Mouse (Mus musculus) neural tube, embryonic 14.5 days (tissue): ENCODE measurements around the gene Hspe1. TPM values are rescaled to one million over a fixed set of nuclear protein-coding genes. Genes with fewer than 3 reads are reported as not detected.
"Not testable (repeated sequence)": the region's sequence is repeated elsewhere in the genome, so short reads cannot be mapped to it uniquely, and the experiment has no call there.

ENCODE experiments used
- ATAC-seq: fragments of 200-750 bp; cut with Nextera tagmentation; 2 replicates; pipeline ENCODE4 v1.8.0; 2017; ENCODE audit warnings: low read depth, mild to moderate bottlenecking, moderate TSS enrichment, moderate library complexity
- H3K27ac ChIP-seq: fragments of 300-500 bp; sonication (generic); 2 replicates; pipeline ENCODE4 v1.5.1; 2014; ENCODE audit warnings: low read depth, mild to moderate bottlenecking, control low read depth, low read length, moderate library complexity, mixed read lengths
- H3K27me3 ChIP-seq: fragments of 300-500 bp; sonication (generic); 2 replicates; pipeline ENCODE4 v1.6.1; 2014; ENCODE audit warnings: low read length; ENCODE audit not compliant: control insufficient read depth, insufficient read depth
- H3K36me3 ChIP-seq: fragments of 300-500 bp; sonication (generic); 2 replicates; pipeline ENCODE4 v1.6.1; 2014; ENCODE audit warnings: low read length, mixed read lengths; ENCODE audit not compliant: control insufficient read depth, insufficient read depth
- H3K4me1 ChIP-seq: fragments of 300-500 bp; sonication (generic); 2 replicates; pipeline ENCODE4 v1.6.1; 2014; ENCODE audit warnings: low read length; ENCODE audit not compliant: control insufficient read depth, insufficient read depth
- H3K4me2 ChIP-seq: fragments of 300-500 bp; sonication (generic); 2 replicates; pipeline ENCODE4 v1.6.1; 2014; ENCODE audit warnings: mild to moderate bottlenecking, low read depth, low read length, control low read depth
- H3K4me3 ChIP-seq: fragments of 300-500 bp; sonication (generic); 2 replicates; pipeline ENCODE4 v1.5.1; 2014; ENCODE audit warnings: low read depth, low read length, control low read depth, mixed read lengths
- H3K9ac ChIP-seq: fragments of 300-500 bp; sonication (generic); replicated peaks from 2 replicates; pipeline ENCODE4 v1.6.1; 2014; ENCODE audit warnings: low read depth, mild to moderate bottlenecking, control low read depth, low read length, mixed read lengths
- H3K9me3 ChIP-seq: fragments of 300-500 bp; sonication (generic); 2 replicates; pipeline ENCODE4 v1.6.1; 2016; ENCODE audit warnings: low read length; ENCODE audit not compliant: control insufficient read depth
- WGBS: fragments of 180-500 bp; shearing (Covaris S2); extraction: QIAGEN DNeasy Blood & Tissue Kit; methylation state at CpG from one replicate; pipeline ENCODE4 v1.1.7; 2014; 5-methylcytosine and 5-hydroxymethylcytosine counted together
- polyA plus RNA-seq: library from polyadenylated mRNA; unstranded; fragments of >200 nt; fragmentation: Nextera tagmentation; extraction: Ambion mirVana; gene quantifications from 2 replicates; pipeline ENCODE4 v1.2.1, GENCODE M21; 2014

Gene Hspe1
- polyA plus RNA-seq, 1 experiment from 2014 or later: 245 TPM

DNA sequence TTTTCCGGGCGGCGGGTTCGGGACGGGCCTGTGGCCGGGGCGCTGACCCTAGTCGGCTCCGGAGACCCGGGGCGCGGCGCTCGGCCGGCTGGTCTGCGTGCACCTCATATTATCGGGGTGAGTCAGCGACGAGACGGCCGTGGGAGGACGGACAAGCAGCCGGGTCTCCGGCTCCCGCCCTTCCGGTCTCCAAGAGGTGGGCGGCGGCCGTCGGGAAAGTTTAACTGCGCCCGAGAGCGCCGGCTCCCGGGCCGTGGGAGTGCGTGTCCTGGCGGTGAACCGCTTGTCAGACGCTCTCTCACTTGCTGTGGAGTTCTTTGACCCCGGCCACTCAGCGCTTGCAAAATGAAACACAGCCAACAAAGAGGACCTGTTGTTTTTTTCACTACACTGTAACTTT, 34.9 kb upstream of the Hspe1 start:
- Histone ChIP-seq H3K27ac (peak overlapping the region; percentile 82), H3K9me3 (no peaks in the 10 kb centered on the region), H3K9ac (peak overlapping the region; percentile 74), H3K36me3 (no peaks in the 10 kb centered on the region), H3K4me1 (peaks cover 9% of the 10 kb centered on the region), H3K4me3 (peak overlapping the region; percentile 75), H3K27me3 (no peaks in the 10 kb centered on the region), H3K4me2 (peak overlapping the region; percentile 70)
- WGBS: 1% methylated on average over 41 of the region's 42 CpGs
- ATAC-seq: peak; percentile 62

DNA sequence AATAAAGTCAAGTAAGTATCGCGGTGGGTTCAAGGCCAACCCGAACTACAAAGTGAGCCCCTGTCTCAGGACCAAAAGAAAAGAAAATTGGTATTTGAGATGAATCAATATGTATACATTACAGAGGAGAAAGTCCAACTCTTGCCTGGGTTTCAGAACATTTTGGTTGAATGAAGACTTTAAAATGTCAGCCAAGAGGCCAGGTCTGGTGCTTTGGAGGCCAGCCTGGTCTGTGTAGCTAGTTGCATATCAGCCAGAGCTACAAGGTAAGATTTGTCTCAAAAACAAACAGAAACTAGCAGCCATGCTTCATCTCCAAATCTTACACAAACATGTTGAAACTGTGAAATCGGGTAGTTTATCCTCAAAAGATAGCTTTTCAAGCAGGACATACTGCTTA, 34.3 kb upstream of the Hspe1 start:
- H3K4me1 ChIP-seq: peaks cover 9% of the 10 kb centered on the region
- no peaks in the 10 kb centered on the region for H3K9me3 ChIP-seq
- no peak overlapping the region for H3K9ac ChIP-seq
- peak overlapping the region; percentile 75 for H3K4me3 ChIP-seq
- no peak for ATAC-seq
- no peaks in the 10 kb centered on the region for H3K36me3 ChIP-seq
- WGBS: 79% methylated on average over 4 of the region's 4 CpGs
- no peak overlapping the region for H3K27ac ChIP-seq
- H3K27me3 ChIP-seq: no peaks in the 10 kb centered on the region
- peak overlapping the region; percentile 70 for H3K4me2 ChIP-seq

DNA sequence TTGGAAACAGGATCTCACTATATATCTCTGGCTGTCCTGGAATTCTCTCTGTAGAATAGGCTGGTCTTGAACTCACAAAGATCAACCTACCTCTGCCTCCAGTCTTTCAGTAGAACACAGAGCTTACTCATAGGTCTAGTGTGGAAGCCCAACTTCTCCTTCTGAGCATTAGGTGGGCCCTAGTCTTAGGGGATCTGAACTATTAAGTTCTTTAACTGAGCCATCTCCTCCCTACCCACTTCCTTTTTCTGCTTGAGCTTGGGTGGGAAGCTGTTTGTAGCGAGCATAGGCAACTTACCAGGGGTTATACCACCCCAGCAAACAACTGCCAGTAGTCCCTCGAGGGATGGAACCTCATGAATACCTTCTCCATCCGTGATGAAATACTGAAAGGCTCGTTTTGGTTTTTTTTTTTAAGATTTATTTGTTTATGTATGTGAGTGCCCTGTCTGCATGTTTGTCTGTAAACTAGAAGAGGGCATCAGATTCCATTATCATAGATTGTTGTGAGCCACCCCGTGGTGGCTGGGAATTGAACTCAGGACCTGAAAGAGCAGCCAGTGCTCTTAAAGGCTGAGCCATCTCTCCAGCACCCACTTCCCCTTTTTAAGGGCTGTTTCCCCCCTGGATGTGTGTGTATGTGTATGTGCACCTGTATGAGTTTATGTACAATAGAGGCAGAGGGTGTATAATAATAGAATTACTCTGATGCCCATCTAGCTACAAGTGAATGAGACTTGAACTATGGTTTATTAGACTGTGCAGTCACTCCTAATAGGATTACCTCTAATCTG, 32.4 kb upstream of the Hspe1 start:
- Histone ChIP-seq H3K4me1 (peaks cover 9% of the 10 kb centered on the region), H3K9me3 (no peaks in the 10 kb centered on the region), H3K9ac (no peak overlapping the region), H3K4me2 (no peak overlapping the region), H3K4me3 (no peak overlapping the region), H3K27ac (no peak overlapping the region), H3K36me3 (no peaks in the 10 kb centered on the region), H3K27me3 (no peaks in the 10 kb centered on the region)
- WGBS: 89% methylated on average over 5 of the region's 5 CpGs
- no peak for ATAC-seq

DNA sequence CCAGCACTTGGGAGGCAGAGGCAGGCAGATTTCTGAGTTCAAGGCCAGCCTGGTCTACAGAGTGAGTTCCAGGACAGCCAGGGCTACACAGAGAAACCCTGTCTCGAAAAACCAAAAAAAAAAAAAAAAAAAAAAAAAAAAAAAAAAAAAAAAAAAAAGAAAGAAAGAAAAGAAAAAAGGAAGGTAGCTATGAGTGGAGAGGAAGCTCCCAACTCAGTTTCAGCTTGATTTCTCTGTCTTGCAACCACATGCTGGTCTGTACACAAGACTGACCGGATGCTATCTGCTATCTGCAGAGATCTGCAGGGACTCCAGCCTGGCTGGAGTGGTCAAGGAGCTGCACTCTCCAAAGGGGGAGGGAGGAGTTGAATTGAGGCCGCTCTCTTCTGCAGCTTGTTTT, 29.5 kb upstream of the Hspe1 start:
- not testable (repeated sequence) for H3K4me3 ChIP-seq, H3K27ac ChIP-seq, H3K4me2 ChIP-seq, H3K9ac ChIP-seq, H3K4me1 ChIP-seq, ATAC-seq, H3K36me3 ChIP-seq, H3K9me3 ChIP-seq, H3K27me3 ChIP-seq
- 94% methylated on average over 2 of the region's 3 CpGs for WGBS

DNA sequence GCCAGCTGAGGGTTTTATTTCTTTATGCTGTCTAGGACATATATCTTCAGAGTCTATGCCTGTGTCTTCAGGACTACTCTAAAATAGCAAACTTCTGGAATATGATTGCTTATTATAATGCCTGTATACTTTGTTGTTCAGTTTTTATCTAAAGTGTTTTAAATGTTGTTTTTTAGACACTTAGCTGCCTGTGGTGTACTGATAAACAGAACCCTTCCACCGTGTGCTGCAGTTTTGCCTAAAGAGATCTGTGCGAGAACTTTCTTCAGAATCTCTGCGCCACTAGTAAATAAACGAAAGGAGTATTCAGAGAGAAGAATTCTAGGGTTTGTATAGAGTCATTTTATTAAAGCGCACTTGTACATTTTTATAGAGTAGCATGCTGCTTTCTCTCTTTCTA, 26.8 kb upstream of the Hspe1 start:
- Histone ChIP-seq H3K9ac (no peak overlapping the region), H3K27me3 (no peaks in the 10 kb centered on the region), H3K4me3 (no peak overlapping the region), H3K4me2 (no peak overlapping the region), H3K4me1 (no peaks in the 10 kb centered on the region), H3K36me3 (peaks cover 5% of the 10 kb centered on the region), H3K27ac (no peak overlapping the region), H3K9me3 (no peaks in the 10 kb centered on the region)
- no peak for ATAC-seq
- 94% methylated on average over 5 of the region's 5 CpGs for WGBS

DNA sequence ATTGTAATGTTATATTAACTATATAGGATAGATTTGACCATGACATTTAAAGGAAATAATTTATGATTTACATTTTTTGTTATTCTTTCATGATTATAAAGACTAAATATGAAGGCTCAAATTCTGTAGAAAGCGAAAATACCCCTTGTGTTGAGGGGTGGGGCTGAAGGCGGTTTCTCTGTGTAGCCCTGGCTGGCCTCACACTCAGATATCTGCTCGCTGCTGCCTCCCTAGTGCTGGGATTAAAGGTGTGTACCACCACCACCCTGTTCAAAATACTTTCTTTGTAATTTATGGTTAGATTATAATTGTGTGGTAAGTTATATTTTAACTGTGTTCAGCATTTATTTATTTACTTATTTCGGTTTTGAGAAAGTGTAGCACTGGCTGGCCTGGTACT, 26.2 kb upstream of the Hspe1 start:
- no peak for ATAC-seq
- no peak overlapping the region for H3K27ac ChIP-seq

DNA sequence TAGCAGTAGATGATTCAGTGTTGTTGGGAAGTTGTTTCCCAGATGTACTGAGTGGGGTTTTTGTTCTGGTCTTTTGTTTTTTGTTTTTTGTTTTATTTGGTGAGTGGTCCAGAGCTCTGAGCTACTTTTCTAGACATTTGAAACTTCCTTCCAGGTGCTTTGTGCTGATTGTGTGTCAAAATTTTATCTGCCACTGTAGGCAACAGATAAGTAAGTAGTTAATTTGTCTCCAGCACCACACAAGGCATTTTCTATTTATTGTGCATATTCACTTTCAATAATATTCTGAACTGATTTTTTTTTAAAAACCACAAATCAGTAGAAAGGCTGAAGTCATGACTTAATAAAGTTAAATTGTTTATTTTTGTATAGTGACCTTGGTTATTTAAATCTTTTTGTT, 15.6 kb upstream of the Hspe1 start:
- H3K4me3 ChIP-seq, H3K9me3 ChIP-seq, H3K27ac ChIP-seq, H3K4me2 ChIP-seq, H3K9ac ChIP-seq, H3K4me1 ChIP-seq, H3K27me3 ChIP-seq, ATAC-seq: not testable (repeated sequence)
- H3K36me3 ChIP-seq: peaks cover 19% of the 10 kb centered on the region

More for the DNA sequence above, 26.2 kb upstream of the Hspe1 start:
- 94% methylated on average over 4 of the region's 4 CpGs for WGBS
- H3K9me3 ChIP-seq: no peaks in the 10 kb centered on the region
- H3K4me3 ChIP-seq: no peak overlapping the region
- H3K27me3 ChIP-seq: no peaks in the 10 kb centered on the region
- peaks cover 7% of the 10 kb centered on the region for H3K36me3 ChIP-seq
- H3K4me2 ChIP-seq: no peak overlapping the region
- H3K4me1 ChIP-seq: no peaks in the 10 kb centered on the region
- H3K9ac ChIP-seq: no peak overlapping the region

DNA sequence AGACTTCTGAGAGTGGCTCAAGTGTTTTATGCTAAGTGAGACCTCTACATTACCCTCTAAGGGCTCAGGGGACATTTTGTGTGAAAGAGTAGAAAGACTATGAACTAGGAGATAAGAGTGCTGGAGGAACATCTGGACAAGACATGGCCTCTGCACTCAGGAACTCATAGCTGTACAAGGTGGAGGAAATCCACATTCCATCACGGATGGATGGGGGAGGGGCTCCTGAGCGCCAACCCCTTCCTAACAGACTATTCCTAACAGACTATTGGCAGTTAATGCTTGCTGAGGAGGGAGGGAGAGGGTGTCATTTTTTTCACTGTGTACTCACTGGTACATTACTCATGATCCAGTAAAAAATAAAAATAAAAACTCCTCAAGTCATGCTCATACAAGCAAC, 13.2 kb upstream of the Hspe1 start:
- no peak for ATAC-seq
- Histone ChIP-seq H3K9ac (no peak overlapping the region), H3K27me3 (no peaks in the 10 kb centered on the region), H3K4me3 (no peak overlapping the region), H3K4me2 (no peak overlapping the region), H3K9me3 (no peaks in the 10 kb centered on the region), H3K27ac (no peak overlapping the region), H3K36me3 (peaks cover 20% of the 10 kb centered on the region; the same call in 1 of the 2 replicates), H3K4me1 (no peaks in the 10 kb centered on the region)
- WGBS: 55% methylated on average over 2 of the region's 2 CpGs

DNA sequence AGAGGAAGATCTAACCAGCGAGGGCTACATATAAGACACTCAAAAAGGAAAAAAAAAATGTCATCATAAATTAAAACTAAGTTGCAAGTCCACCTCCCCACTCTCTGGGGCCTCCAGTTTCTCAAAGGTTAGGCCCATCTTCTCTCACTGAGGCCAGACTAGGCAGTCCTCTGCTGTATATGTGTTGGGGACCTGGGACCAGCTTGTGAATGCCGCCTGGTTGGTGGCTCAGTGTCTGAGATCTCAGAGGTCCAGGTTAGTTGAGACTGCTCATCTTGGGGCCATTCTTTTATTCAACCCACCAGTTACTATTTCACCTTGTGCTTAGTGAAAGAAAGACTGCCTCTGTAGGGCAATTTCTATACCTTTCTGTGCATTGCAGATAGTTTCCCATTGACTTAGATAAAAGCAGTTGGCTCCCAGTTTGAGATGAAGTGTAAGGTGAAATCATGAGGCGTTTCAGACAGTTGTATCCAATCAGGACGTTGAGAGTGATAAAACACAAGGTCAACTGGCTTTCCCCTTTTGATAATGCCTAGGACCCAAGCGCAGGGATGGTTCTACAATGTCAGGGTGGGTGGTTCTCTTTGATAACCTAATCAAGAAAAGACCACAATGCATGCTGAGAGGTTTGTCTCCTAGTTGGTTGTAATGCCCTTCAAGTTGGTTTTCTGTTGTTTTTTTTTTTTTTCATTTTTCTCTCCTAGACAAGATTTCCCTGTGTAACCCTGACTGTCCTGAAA, 12.1 kb upstream of the Hspe1 start:
- H3K9me3 ChIP-seq: no peaks in the 10 kb centered on the region
- H3K36me3 ChIP-seq: peaks cover 27% of the 10 kb centered on the region
- no peak overlapping the region for H3K4me3 ChIP-seq
- no peaks in the 10 kb centered on the region for H3K4me1 ChIP-seq
- 75% methylated on average over 5 of the region's 5 CpGs for WGBS
- ATAC-seq: no peak
- H3K27me3 ChIP-seq: no peaks in the 10 kb centered on the region
- no peak overlapping the region for H3K4me2 ChIP-seq
- H3K9ac ChIP-seq: no peak overlapping the region
- no peak overlapping the region for H3K27ac ChIP-seq
